Mouse (Mus musculus): ENCODE data around the gene Taf6.

- TF ChIP-seq EP300 (IDR thresholded peaks at IDR 0.05; ENCODE audit: insufficient read depth, low read depth, low read length) (no peak), POLR2A (IDR thresholded peaks at IDR 0.05; ENCODE audit: insufficient read depth, low read depth, low read length) (peak; percentile 90)
Observed at GRCm38 (mm10) chr5:138186950-138187638, at the start of gene Taf6, which contains the start of gene Cnpy4.

All from heart, adult 2 months (tissue).